18 mouse cellular contexts compared by ENCODE assay signal in genomic region chr9:52492947-52493505, GRCm38 (mm10).
DNase-seq lines count a peak whose midpoint lies in the region; ATAC-seq and TF ChIP-seq lines count a peak whose summit lies in the region.
"Had no signal": no experiment of that assay in that cellular context is flagged by ENCODE, and none has a peak within 500 bp of the region (broad histone marks: within the 10 kb centered on the region; RNA-seq: fewer than 3 reads in every experiment).

No protein-coding gene starts in this region.

- no peaks in the 10 kb centered on the region for H3K36me3 ChIP-seq in forebrain, embryonic 16.5 days (ENCODE audit: control insufficient read depth, insufficient read depth)
- no peaks in the 10 kb centered on the region for H3K36me3 ChIP-seq in forebrain, embryonic 11.5 days (ENCODE audit: control insufficient read depth, insufficient read depth, low read length)
- no peaks in the 10 kb centered on the region for H3K36me3 ChIP-seq in midbrain, embryonic 13.5 days
- H3K36me3 ChIP-seq in midbrain, embryonic 10.5 days: no peaks in the 10 kb centered on the region
- H3K36me3 ChIP-seq in hindbrain, postnatal 0 days (ENCODE audit: insufficient read depth, low read length): no peaks in the 10 kb centered on the region
- no peaks in the 10 kb centered on the region for H3K36me3 ChIP-seq in liver, embryonic 12.5 days
- H3K36me3 ChIP-seq: limb, embryonic 12.5 days; liver, embryonic 15.5 days had no signal

- peaks cover 6% of the 10 kb centered on the region; the same call in 1 of the 2 replicates for H3K4me1 ChIP-seq in forebrain, embryonic 16.5 days (replicated peaks; ENCODE audit: control insufficient read depth, insufficient read depth, low read length)
- H3K4me1 ChIP-seq in forebrain, embryonic 11.5 days (replicated peaks; ENCODE audit: control insufficient read depth, insufficient read depth, low read length): no peaks in the 10 kb centered on the region
- H3K4me1 ChIP-seq in midbrain, embryonic 13.5 days (replicated peaks): no peaks in the 10 kb centered on the region
- H3K4me1 ChIP-seq in midbrain, embryonic 10.5 days: no peaks in the 10 kb centered on the region
- H3K4me1 ChIP-seq in hindbrain, postnatal 0 days (ENCODE audit: insufficient read depth, low read length): no peaks in the 10 kb centered on the region
- H3K4me1 ChIP-seq in liver, embryonic 12.5 days: no peaks in the 10 kb centered on the region
- H3K4me1 ChIP-seq: liver, embryonic 15.5 days had no signal

- 50% methylated on average over 2 of the region's 2 CpGs for WGBS in forebrain, embryonic 16.5 days
- WGBS in forebrain, embryonic 11.5 days: 53% methylated on average over 2 of the region's 2 CpGs
- WGBS in midbrain, embryonic 13.5 days: 46% methylated on average over 2 of the region's 2 CpGs
- 64% methylated on average over 2 of the region's 2 CpGs for WGBS in midbrain, embryonic 10.5 days
- WGBS in hindbrain, postnatal 0 days: 19% methylated on average over 2 of the region's 2 CpGs
- WGBS in liver, embryonic 12.5 days (ENCODE audit: insufficient replicate concordance): 50% methylated on average over 2 of the region's 2 CpGs

- DNase-seq in forebrain, embryonic 11.5 days (ENCODE audit: low spot score): no peak
- no peak for DNase-seq in midbrain, embryonic 10.5 days (ENCODE audit: low spot score)
- peak; percentile 7 for DNase-seq in cerebellum, adult 9-10 months
- DNase-seq in hindbrain, postnatal 0 days (ENCODE audit: low spot score): peak; percentile 46
- DNase-seq in gastrocnemius, postnatal 10 days: no peak
- DNase-seq: adrenal gland, adult 2 months; gastrocnemius, postnatal 36 days; heart, postnatal 36 days; kidney, adult 11 months; kidney, postnatal 14 days; lung, postnatal 10 days; right cerebral cortex, adult 18-20 months had no signal

- no peaks in the 10 kb centered on the region for H3K9me3 ChIP-seq in forebrain, embryonic 16.5 days (ENCODE audit: control insufficient read depth, low read length)
- H3K9me3 ChIP-seq in forebrain, embryonic 11.5 days (ENCODE audit: control insufficient read depth, low read length): no peaks in the 10 kb centered on the region
- no peaks in the 10 kb centered on the region for H3K9me3 ChIP-seq in midbrain, embryonic 13.5 days
- H3K9me3 ChIP-seq in midbrain, embryonic 10.5 days (replicated peaks): no peaks in the 10 kb centered on the region
- H3K9me3 ChIP-seq in hindbrain, postnatal 0 days (ENCODE audit: low read length): no peaks in the 10 kb centered on the region
- no peaks in the 10 kb centered on the region for H3K9me3 ChIP-seq in liver, embryonic 12.5 days (replicated peaks)
- H3K9me3 ChIP-seq: limb, embryonic 12.5 days; liver, embryonic 15.5 days had no signal

- H3K27me3 ChIP-seq in forebrain, embryonic 16.5 days (replicated peaks; ENCODE audit: control insufficient read depth, insufficient read depth, low read length): no peaks in the 10 kb centered on the region
- H3K27me3 ChIP-seq in forebrain, embryonic 11.5 days (ENCODE audit: control insufficient read depth, insufficient read depth, low read length): no peaks in the 10 kb centered on the region
- no peaks in the 10 kb centered on the region for H3K27me3 ChIP-seq in midbrain, embryonic 13.5 days
- H3K27me3 ChIP-seq in midbrain, embryonic 10.5 days (ENCODE audit: low read depth, poor library complexity, severe bottlenecking): no peaks in the 10 kb centered on the region
- H3K27me3 ChIP-seq in hindbrain, postnatal 0 days (ENCODE audit: insufficient read depth, low read length): no peaks in the 10 kb centered on the region
- H3K27me3 ChIP-seq in liver, embryonic 12.5 days (replicated peaks): no peaks in the 10 kb centered on the region
- H3K27me3 ChIP-seq: limb, embryonic 12.5 days; liver, embryonic 15.5 days had no signal

- H3K4me3 ChIP-seq in forebrain, embryonic 16.5 days (replicated peaks; ENCODE audit: low read length): no peak overlapping the region
- H3K4me3 ChIP-seq in forebrain, embryonic 11.5 days (ENCODE audit: low read depth, low read length): no peak overlapping the region
- H3K4me3 ChIP-seq in midbrain, embryonic 13.5 days (replicated peaks): no peak overlapping the region
- H3K4me3 ChIP-seq in midbrain, embryonic 10.5 days: no peak overlapping the region
- H3K4me3 ChIP-seq in hindbrain, postnatal 0 days (ENCODE audit: low read length): no peak overlapping the region
- H3K4me3 ChIP-seq in liver, embryonic 12.5 days: no peak overlapping the region
- H3K4me3 ChIP-seq: limb, embryonic 12.5 days; liver, embryonic 15.5 days had no signal

- TF ChIP-seq CTCF in hindbrain, postnatal 0 days (IDR thresholded peaks at IDR 0.05; ENCODE audit: low read depth): 0 out of 2 replicates have a peak, but pooled peaks have one; percentile 2

- H3K4me2 ChIP-seq in forebrain, embryonic 16.5 days (ENCODE audit: low read length): no peak overlapping the region
- no peak overlapping the region for H3K4me2 ChIP-seq in forebrain, embryonic 11.5 days (ENCODE audit: low read depth, low read length, severe bottlenecking)
- no peak overlapping the region for H3K4me2 ChIP-seq in midbrain, embryonic 13.5 days (replicated peaks)
- H3K4me2 ChIP-seq in hindbrain, postnatal 0 days (ENCODE audit: low read depth, low read length): no peak overlapping the region
- H3K4me2 ChIP-seq in liver, embryonic 12.5 days: no peak overlapping the region
- H3K4me2 ChIP-seq: heart, embryonic 11.5 days; limb, embryonic 12.5 days; liver, embryonic 15.5 days had no signal

- no peak overlapping the region for H3K9ac ChIP-seq in forebrain, embryonic 16.5 days (replicated peaks; ENCODE audit: low read depth, low read length)
- H3K9ac ChIP-seq in forebrain, embryonic 11.5 days (ENCODE audit: low read length): no peak overlapping the region
- H3K9ac ChIP-seq in midbrain, embryonic 13.5 days (replicated peaks): no peak overlapping the region
- H3K9ac ChIP-seq in hindbrain, postnatal 0 days (replicated peaks; ENCODE audit: low read length): no peak overlapping the region
- H3K9ac ChIP-seq in liver, embryonic 12.5 days: no peak overlapping the region
- H3K9ac ChIP-seq: limb, embryonic 12.5 days; liver, embryonic 15.5 days had no signal

- ATAC-seq in forebrain, embryonic 16.5 days: no peak
- no peak for ATAC-seq in forebrain, embryonic 11.5 days (replicated peaks; ENCODE audit: low FRiP score)
- ATAC-seq in midbrain, embryonic 13.5 days: peak; percentile 72
- 0 out of 2 replicates have a peak, but pooled peaks have one; percentile 49 for ATAC-seq in hindbrain, postnatal 0 days
- no peak for ATAC-seq in liver, embryonic 12.5 days

- H3K27ac ChIP-seq in forebrain, embryonic 16.5 days (ENCODE audit: low read length): 0 out of 2 replicates have a peak overlapping the region, but pooled peaks have one; percentile 7
- no peak overlapping the region for H3K27ac ChIP-seq in forebrain, embryonic 11.5 days (ENCODE audit: low read depth, low read length)
- peak overlapping the region; percentile 54; the same call in 1 of the 2 replicates for H3K27ac ChIP-seq in midbrain, embryonic 13.5 days
- H3K27ac ChIP-seq in midbrain, embryonic 10.5 days (replicated peaks): no peak overlapping the region
- peak overlapping the region; percentile 58; the same call in 1 of the 2 replicates for H3K27ac ChIP-seq in hindbrain, postnatal 0 days
- H3K27ac ChIP-seq in liver, embryonic 12.5 days: no peak overlapping the region
- H3K27ac ChIP-seq: limb, embryonic 12.5 days; liver, embryonic 15.5 days had no signal

Comparison
In these comparisons a context has a peak if more than half of its experiments do, and no peak if none do; other contexts are left out.
1. H3K27ac ChIP-seq: peak in forebrain, embryonic 16.5 days (single experiment), midbrain, embryonic 13.5 days (single experiment) and hindbrain, postnatal 0 days (single experiment); none in forebrain, embryonic 11.5 days (single experiment), midbrain, embryonic 10.5 days (single experiment) and liver, embryonic 12.5 days (single experiment).
2. ATAC-seq: peak in midbrain, embryonic 13.5 days (single experiment) and hindbrain, postnatal 0 days (single experiment); none in forebrain, embryonic 16.5 days (single experiment), forebrain, embryonic 11.5 days (single experiment) and liver, embryonic 12.5 days (single experiment).
3. DNase-seq: peak in cerebellum, adult 9-10 months (single experiment) and hindbrain, postnatal 0 days (single experiment); none in forebrain, embryonic 11.5 days (single experiment), midbrain, embryonic 10.5 days (single experiment) and gastrocnemius, postnatal 10 days (single experiment).